Mouse (Mus musculus) olfactory bulb, adult 2 months (tissue): ENCODE measurements around the gene Pth2.

Experiments
- CTCF ChIP-seq: fragments of 200-500 bp; IDR thresholded peaks from 2 replicates; pipeline ENCODE4 v1.5.1; 2012; ENCODE audit warnings: low read depth, mild to moderate bottlenecking, low read length, moderate library complexity; ENCODE audit not compliant: insufficient read depth
- POLR2A ChIP-seq: fragments of 200-500 bp; IDR thresholded peaks from 2 replicates; pipeline ENCODE4 v1.6.1; 2012; ENCODE audit warnings: mild to moderate bottlenecking, low read depth, low read length, moderate library complexity; ENCODE audit not compliant: insufficient read depth

GRCm38 (mm10) chr7:45156206-45156605, 24.6 kb upstream of the Pth2 start:
- no peak for TF ChIP-seq CTCF
- no peak for TF ChIP-seq POLR2A
